Mouse (Mus musculus): Measurements from ENCODE around the gene Nutf2-ps1. TPM values are rescaled to one million over a fixed set of nuclear protein-coding genes. Genes with fewer than 3 reads are reported as not detected.
"Not testable (repeated sequence)": the region's sequence is repeated elsewhere in the genome, so short reads cannot be mapped to it uniquely, and the experiment has no call there.

Gene Nutf2-ps1
- total RNA-seq (2012; rRNA removed) (50.8 and 51.3 TPM in 2 replicates), total RNA-seq (2014; rRNA removed) (195 and 220 TPM in 2 replicates), polyA plus RNA-seq (2012; ENCODE audit: insufficient read length, low read depth) (366 and 509 TPM in 2 replicates)

GRCm38 (mm10) chr19:53588968-53589367 is at the start of gene Nutf2-ps1:
Nutf2-ps1 (minus strand) TSS chr19:53589068.
- H3K4me2 ChIP-seq (ENCODE audit: insufficient read depth, low read depth, poor library complexity, severe bottlenecking); H3K79me2 ChIP-seq (replicated peaks; ENCODE audit: control insufficient read depth, extremely low read depth, insufficient read depth, poor library complexity, severe bottlenecking); H3K4me3 ChIP-seq (replicated peaks in 1 of 3; ENCODE audit: low read depth in 2 of 3, low read length in 2 of 3, poor library complexity in 1 of 3); H3K27ac ChIP-seq (ENCODE audit: insufficient read depth, low read depth); DNase-seq (ENCODE audit: extremely low read depth); dilution Hi-C loops (cut with MboI; ENCODE audit: extremely low pct_ligation_motif_present, extremely low pct_unique_long_range_greater_than_20kb, low sequenced_read_pairs); H3K9ac ChIP-seq (ENCODE audit: insufficient read depth, low read depth); H3K4me1 ChIP-seq (ENCODE audit: control insufficient read depth in 1 of 2, insufficient read depth in 2 of 2); H3K27me3 ChIP-seq (replicated peaks); H3K36me3 ChIP-seq (replicated peaks in 1 of 2; ENCODE audit: control insufficient read depth in 1 of 2, insufficient read depth in 1 of 2, low read length in 1 of 2): not testable (repeated sequence)
- in situ Hi-C loops (cut with MboI; ENCODE audit: low pct_ligation_motif_present, low pct_unique_long_range_greater_than_20kb, low sequenced_read_pairs) = loop anchor here (10.0 to 25.0 kb wide), 2 partner anchors 194 to 327 kb away; partner anchors contain the start of gene Smndc1
- peaks cover 26% of the 10 kb centered on the region for H3K9me3 ChIP-seq (replicated peaks; ENCODE audit: low read length)

- no peak overlapping the region for H3K4me3 ChIP-seq (replicated peaks in 1 of 3; ENCODE audit: low read depth in 2 of 3, low read length in 2 of 3, poor library complexity in 1 of 3)
- no peak overlapping the region for H3K4me2 ChIP-seq (ENCODE audit: insufficient read depth, low read depth, poor library complexity, severe bottlenecking)
- no peaks in the 10 kb centered on the region for H3K79me2 ChIP-seq (replicated peaks; ENCODE audit: control insufficient read depth, extremely low read depth, insufficient read depth, poor library complexity, severe bottlenecking)
- in situ Hi-C loops (cut with MboI; ENCODE audit: low pct_ligation_motif_present, low pct_unique_long_range_greater_than_20kb, low sequenced_read_pairs) (no loop called here), dilution Hi-C loops (cut with MboI; ENCODE audit: extremely low pct_ligation_motif_present, extremely low pct_unique_long_range_greater_than_20kb, low sequenced_read_pairs) (no loop called here)
- H3K27ac ChIP-seq (ENCODE audit: insufficient read depth, low read depth) = no peak overlapping the region
- no peak overlapping the region for H3K9ac ChIP-seq (ENCODE audit: insufficient read depth, low read depth)
- DNase-seq (ENCODE audit: extremely low read depth) = peak; percentile 31
- no peaks in the 10 kb centered on the region for H3K27me3 ChIP-seq (replicated peaks)
- H3K9me3 ChIP-seq (replicated peaks; ENCODE audit: low read length) = no peaks in the 10 kb centered on the region
- peak in 1 of 2 experiments; percentile 44; a peak in 2 of 4 replicates for TF ChIP-seq CTCF (conservative IDR thresholded peaks at IDR 0.05 in 1 of 2, IDR thresholded peaks at IDR 0.05 in 1 of 2; ENCODE audit: low read depth in 2 of 2, low read length in 2 of 2)
- peak; percentile 9; the same call in 1 of the 2 replicates for TF ChIP-seq SMC3 (IDR thresholded peaks at IDR 0.05; ENCODE audit: low read depth, low read length)
- no peak for TF ChIP-seq EP300 (IDR thresholded peaks at IDR 0.05; ENCODE audit: low read length)
- peak; percentile 18 for TF ChIP-seq RAD21 (IDR thresholded peaks at IDR 0.05; ENCODE audit: low read depth, low read length)
- peak; percentile 55; the same call in 1 of the 2 replicates for TF ChIP-seq MYC (IDR thresholded peaks at IDR 0.05; ENCODE audit: low read depth, low read length)
- no peak for TF ChIP-seq E2F4 (IDR thresholded peaks at IDR 0.05; ENCODE audit: insufficient replicate concordance, low read depth, low read length)
- no peak for TF ChIP-seq JUND (conservative IDR thresholded peaks at IDR 0.05; ENCODE audit: low read depth, low read length)
- no peaks in the 10 kb centered on the region for H3K4me1 ChIP-seq (ENCODE audit: control insufficient read depth in 1 of 2, insufficient read depth in 2 of 2)
- peaks cover 64 to 87% of the 10 kb centered on the region in 2 experiments for H3K36me3 ChIP-seq (replicated peaks in 1 of 2; ENCODE audit: control insufficient read depth in 1 of 2, insufficient read depth in 1 of 2, low read length in 1 of 2)
Observed at GRCm38 (mm10) chr19:53638041-53638440, 49.2 kb upstream of the Nutf2-ps1 start.

- Histone ChIP-seq H3K4me2 (ENCODE audit: insufficient read depth, low read depth, poor library complexity, severe bottlenecking) (no peak overlapping the region), H3K4me1 (ENCODE audit: control insufficient read depth in 1 of 2, insufficient read depth in 2 of 2) (no peaks in the 10 kb centered on the region), H3K27ac (ENCODE audit: insufficient read depth, low read depth) (no peak overlapping the region), H3K9me3 (replicated peaks; ENCODE audit: low read length) (no peaks in the 10 kb centered on the region), H3K9ac (ENCODE audit: insufficient read depth, low read depth) (no peak overlapping the region), H3K36me3 (replicated peaks in 1 of 2; ENCODE audit: control insufficient read depth in 1 of 2, insufficient read depth in 1 of 2, low read length in 1 of 2) (peaks cover 55 to 85% of the 10 kb centered on the region in 2 experiments), H3K27me3 (replicated peaks) (no peaks in the 10 kb centered on the region), H3K4me3 (replicated peaks in 1 of 3; ENCODE audit: low read depth in 2 of 3, low read length in 2 of 3, poor library complexity in 1 of 3) (no peak overlapping the region), H3K79me2 (replicated peaks; ENCODE audit: control insufficient read depth, extremely low read depth, insufficient read depth, poor library complexity, severe bottlenecking) (peaks cover 10% of the 10 kb centered on the region)
- dilution Hi-C loops (cut with MboI; ENCODE audit: extremely low pct_ligation_motif_present, extremely low pct_unique_long_range_greater_than_20kb, low sequenced_read_pairs) = no loop called here
- no peak for TF ChIP-seq ZKSCAN1 (IDR thresholded peaks at IDR 0.05; ENCODE audit: borderline replicate concordance, low read depth, low read length)
- no peak for DNase-seq (ENCODE audit: extremely low read depth)
- in situ Hi-C loops (cut with MboI; ENCODE audit: low pct_ligation_motif_present, low pct_unique_long_range_greater_than_20kb, low sequenced_read_pairs) = no loop called here
Observed at GRCm38 (mm10) chr19:53621681-53622080, 32.8 kb upstream of the Nutf2-ps1 start.
